Mouse (Mus musculus): ENCODE data around the gene Bcl11a. TPM values are rescaled to one million over a fixed set of nuclear protein-coding genes. Genes with fewer than 3 reads are reported as not detected.

Gene Bcl11a
- polyA plus RNA-seq, 1 experiment, result 4.9 TPM

GRCm38 (mm10) chr11:24084077-24084476, 6.2 kb downstream of the Bcl11a start:
- Histone ChIP-seq H3K27me3 (ENCODE audit: control insufficient read depth) (peaks cover 4% of the 10 kb centered on the region; the same call in 1 of the 2 replicates), H3K4me1 (ENCODE audit: control insufficient read depth) (peaks cover 83% of the 10 kb centered on the region), H3K4me3 (replicated peaks) (peak overlapping the region; percentile 92), H3K9me3 (ENCODE audit: control insufficient read depth, low read length) (no peaks in the 10 kb centered on the region), H3K36me3 (ENCODE audit: control insufficient read depth) (peaks cover 52% of the 10 kb centered on the region)
- TF ChIP-seq TAL1 (IDR thresholded peaks at IDR 0.05; ENCODE audit: low read length) (no peak), GATA1 (IDR thresholded peaks at IDR 0.05; ENCODE audit: low read length) (no peak)

DNA sequence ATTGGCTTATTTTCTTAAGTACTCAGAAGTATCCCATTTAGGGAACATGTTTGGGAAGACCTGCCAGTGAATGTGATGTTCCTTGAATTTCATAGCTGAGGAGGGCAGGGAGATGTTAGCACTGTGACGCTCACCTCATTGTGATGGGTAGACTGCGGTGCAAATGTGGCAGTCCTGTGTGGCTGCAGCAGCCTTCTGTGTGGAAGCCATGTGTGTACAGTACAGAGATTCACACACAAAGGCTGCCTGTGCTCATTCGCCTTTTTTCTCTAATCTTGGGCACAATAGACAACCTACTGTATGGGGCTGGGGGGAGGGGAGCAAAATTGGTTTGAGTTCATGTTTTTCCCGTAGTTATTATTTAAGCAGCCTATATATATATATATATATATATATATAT, 6.7 kb downstream of the Bcl11a start:
- Histone ChIP-seq H3K27me3 (ENCODE audit: control insufficient read depth) (peaks cover 2% of the 10 kb centered on the region; the same call in 1 of the 2 replicates), H3K4me3 (replicated peaks) (no peak overlapping the region), H3K4me1 (ENCODE audit: control insufficient read depth) (peaks cover 85% of the 10 kb centered on the region), H3K9me3 (ENCODE audit: control insufficient read depth, low read length) (no peaks in the 10 kb centered on the region), H3K36me3 (ENCODE audit: control insufficient read depth) (peaks cover 57% of the 10 kb centered on the region)
- no peak for TF ChIP-seq GATA1 (IDR thresholded peaks at IDR 0.05; ENCODE audit: low read length)
- TF ChIP-seq TAL1 (IDR thresholded peaks at IDR 0.05; ENCODE audit: low read length), result no peak

DNA sequence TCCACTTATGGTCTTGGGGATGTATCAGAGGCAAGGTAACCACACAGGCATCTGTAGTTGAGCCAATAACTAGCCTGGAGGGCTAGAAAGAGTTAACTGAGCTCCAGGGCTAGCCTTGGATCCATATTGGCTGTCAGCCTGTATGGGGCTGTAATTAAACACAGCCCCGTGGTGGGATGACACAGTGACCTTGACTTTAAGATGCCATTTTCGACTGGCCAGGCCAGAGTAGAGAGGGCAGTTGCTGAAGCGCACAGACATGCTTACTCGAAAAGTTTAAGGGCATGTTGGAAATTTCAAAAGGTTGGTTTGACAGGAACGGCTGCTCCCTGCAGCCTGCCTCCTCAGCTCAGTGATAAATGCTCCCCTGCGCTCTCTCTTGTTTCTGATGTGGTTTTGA, 8.1 kb downstream of the Bcl11a start:
- no peaks in the 10 kb centered on the region for H3K9me3 ChIP-seq (ENCODE audit: control insufficient read depth, low read length)
- TF ChIP-seq TAL1 (IDR thresholded peaks at IDR 0.05; ENCODE audit: low read length), result no peak
- no peak for TF ChIP-seq GATA1 (IDR thresholded peaks at IDR 0.05; ENCODE audit: low read length)
- peaks cover 82% of the 10 kb centered on the region for H3K4me1 ChIP-seq (ENCODE audit: control insufficient read depth)
- H3K27me3 ChIP-seq (ENCODE audit: control insufficient read depth), result no peaks in the 10 kb centered on the region
- H3K4me3 ChIP-seq (replicated peaks), result no peak overlapping the region
- H3K36me3 ChIP-seq (ENCODE audit: control insufficient read depth), result peaks cover 71% of the 10 kb centered on the region

DNA sequence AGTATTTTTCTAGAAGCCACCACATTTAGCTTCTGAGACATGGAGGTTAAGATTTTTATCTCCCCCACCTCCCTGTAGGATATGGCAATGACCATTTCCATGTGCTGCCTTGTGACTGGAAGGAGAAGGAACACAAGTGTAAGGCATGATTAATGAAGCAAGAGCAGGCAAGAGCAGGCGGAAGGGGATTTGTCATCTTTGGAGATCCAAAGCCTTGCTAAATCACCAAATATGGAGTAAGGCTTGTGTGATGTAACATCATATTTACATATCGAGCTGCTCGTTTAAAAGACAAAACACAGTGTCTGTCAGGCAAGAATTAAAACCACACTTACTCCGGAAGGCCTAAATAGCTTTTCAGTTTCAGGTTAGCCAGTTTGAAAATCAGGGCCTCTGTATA, 9.2 kb downstream of the Bcl11a start:
- Histone ChIP-seq H3K9me3 (ENCODE audit: control insufficient read depth, low read length) (no peaks in the 10 kb centered on the region), H3K36me3 (ENCODE audit: control insufficient read depth) (peaks cover 81% of the 10 kb centered on the region), H3K4me1 (ENCODE audit: control insufficient read depth) (peaks cover 78% of the 10 kb centered on the region), H3K4me3 (replicated peaks) (no peak overlapping the region), H3K27me3 (ENCODE audit: control insufficient read depth) (no peaks in the 10 kb centered on the region)
- TF ChIP-seq TAL1 (IDR thresholded peaks at IDR 0.05; ENCODE audit: low read length) (no peak), GATA1 (IDR thresholded peaks at IDR 0.05; ENCODE audit: low read length) (no peak)

DNA sequence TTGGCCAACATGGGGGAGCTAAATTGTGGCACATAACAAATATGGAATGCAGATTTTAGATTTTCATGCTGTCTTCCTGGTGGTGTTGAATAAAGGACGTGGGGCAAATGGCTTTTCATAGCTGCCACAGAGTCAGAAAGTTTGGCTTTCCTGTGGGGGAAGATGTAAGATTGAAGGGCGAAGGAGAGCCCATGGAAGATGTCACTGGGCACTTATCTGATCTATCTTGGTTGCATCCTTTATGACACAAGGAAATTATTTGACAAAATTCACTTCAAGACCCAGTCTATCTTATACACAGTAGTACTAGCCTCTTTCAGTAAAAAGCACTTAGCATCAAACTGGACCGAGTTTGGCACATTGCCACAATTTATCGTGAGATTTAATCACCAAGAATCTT, 12.6 kb downstream of the Bcl11a start:
- no peak for TF ChIP-seq TAL1 (IDR thresholded peaks at IDR 0.05; ENCODE audit: low read length)
- TF ChIP-seq GATA1 (IDR thresholded peaks at IDR 0.05; ENCODE audit: low read length), result no peak
- Histone ChIP-seq H3K27me3 (ENCODE audit: control insufficient read depth) (no peaks in the 10 kb centered on the region), H3K9me3 (ENCODE audit: control insufficient read depth, low read length) (no peaks in the 10 kb centered on the region), H3K4me3 (replicated peaks) (no peak overlapping the region), H3K36me3 (ENCODE audit: control insufficient read depth) (peaks cover 96% of the 10 kb centered on the region), H3K4me1 (ENCODE audit: control insufficient read depth) (peaks cover 77% of the 10 kb centered on the region)

- peaks cover 94% of the 10 kb centered on the region for H3K36me3 ChIP-seq (ENCODE audit: control insufficient read depth)
- TF ChIP-seq GATA1 (IDR thresholded peaks at IDR 0.05; ENCODE audit: low read length) (no peak), TAL1 (IDR thresholded peaks at IDR 0.05; ENCODE audit: low read length) (no peak)
- no peaks in the 10 kb centered on the region for H3K9me3 ChIP-seq (ENCODE audit: control insufficient read depth, low read length)
- H3K4me1 ChIP-seq (ENCODE audit: control insufficient read depth), result peaks cover 76% of the 10 kb centered on the region
- H3K27me3 ChIP-seq (ENCODE audit: control insufficient read depth), result no peaks in the 10 kb centered on the region
- no peak overlapping the region for H3K4me3 ChIP-seq (replicated peaks)
Measured at GRCm38 (mm10) chr11:24091393-24092080, 13.7 kb downstream of the Bcl11a start.

DNA sequence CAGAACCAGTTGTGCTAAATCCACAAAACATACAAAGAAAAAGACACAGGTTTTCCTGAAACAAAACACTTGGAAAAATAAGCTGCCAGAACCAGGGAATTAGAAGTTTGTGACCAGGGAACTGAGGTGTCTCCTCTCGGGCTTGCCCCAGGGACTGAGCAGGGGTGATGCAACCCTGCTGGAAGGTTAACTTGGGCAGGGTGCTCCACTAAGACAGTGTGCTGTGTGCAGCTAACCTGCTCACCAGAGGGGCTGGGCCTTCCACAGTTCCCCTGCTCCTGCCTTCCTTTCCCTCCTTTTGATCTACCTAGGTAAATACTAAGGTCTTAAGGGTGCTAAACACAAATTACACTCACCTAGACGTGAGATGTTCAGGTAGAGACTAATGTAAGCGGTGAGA, 14.8 kb downstream of the Bcl11a start:
- Histone ChIP-seq H3K9me3 (ENCODE audit: control insufficient read depth, low read length) (no peaks in the 10 kb centered on the region), H3K27me3 (ENCODE audit: control insufficient read depth) (no peaks in the 10 kb centered on the region), H3K4me1 (ENCODE audit: control insufficient read depth) (peaks cover 77% of the 10 kb centered on the region), H3K36me3 (ENCODE audit: control insufficient read depth) (peaks cover 94% of the 10 kb centered on the region), H3K4me3 (replicated peaks) (no peak overlapping the region)
- TF ChIP-seq GATA1 (IDR thresholded peaks at IDR 0.05; ENCODE audit: low read length) (no peak), TAL1 (IDR thresholded peaks at IDR 0.05; ENCODE audit: low read length) (no peak)

DNA sequence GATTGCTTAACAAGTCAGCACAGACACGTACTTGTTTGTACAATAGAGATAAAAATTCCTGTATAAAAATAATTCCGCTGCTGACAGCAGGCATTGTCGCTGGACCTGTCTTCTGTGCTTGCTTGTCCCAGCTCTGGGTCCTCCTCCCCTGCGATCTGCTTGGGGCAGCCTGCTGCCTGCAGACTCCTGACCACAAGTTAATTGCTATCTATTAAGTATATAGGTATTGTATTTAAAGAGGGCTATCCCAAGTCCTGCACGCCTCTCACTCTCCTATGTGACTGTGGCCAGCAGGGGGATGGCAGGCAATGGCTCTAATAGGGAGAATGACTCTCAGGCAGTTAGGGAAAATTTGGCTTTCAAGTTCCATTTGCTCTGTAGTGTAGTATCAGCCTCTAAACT, 16.2 kb downstream of the Bcl11a start:
- peaks cover 91% of the 10 kb centered on the region for H3K36me3 ChIP-seq (ENCODE audit: control insufficient read depth)
- H3K27me3 ChIP-seq (ENCODE audit: control insufficient read depth), result no peaks in the 10 kb centered on the region
- H3K9me3 ChIP-seq (ENCODE audit: control insufficient read depth, low read length), result no peaks in the 10 kb centered on the region
- TF ChIP-seq TAL1 (IDR thresholded peaks at IDR 0.05; ENCODE audit: low read length) (no peak), GATA1 (IDR thresholded peaks at IDR 0.05; ENCODE audit: low read length) (no peak)
- peaks cover 81% of the 10 kb centered on the region for H3K4me1 ChIP-seq (ENCODE audit: control insufficient read depth)
- no peak overlapping the region for H3K4me3 ChIP-seq (replicated peaks)

DNA sequence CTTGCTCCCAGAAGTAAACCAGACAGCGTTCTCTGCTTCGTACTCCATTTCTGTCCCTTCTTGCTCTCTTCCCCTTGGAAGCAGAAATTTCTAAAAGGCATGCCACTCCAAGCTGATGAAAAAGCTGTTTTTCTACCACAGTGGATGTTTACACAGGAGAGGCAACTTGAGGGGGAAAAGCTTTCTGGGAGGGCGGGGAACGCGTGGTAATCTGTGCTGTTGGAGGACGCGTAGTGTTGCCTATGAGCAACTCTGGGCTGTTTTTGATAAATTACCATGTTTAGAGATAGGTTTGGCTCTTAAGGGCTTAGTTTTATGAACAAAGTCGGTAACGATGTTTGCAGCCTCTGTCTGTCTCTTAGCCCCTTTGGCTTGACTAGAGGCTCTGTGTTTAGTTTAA, 17.4 kb downstream of the Bcl11a start:
- H3K4me3 ChIP-seq (replicated peaks), result no peak overlapping the region
- TF ChIP-seq GATA1 (IDR thresholded peaks at IDR 0.05; ENCODE audit: low read length) (no peak), TAL1 (IDR thresholded peaks at IDR 0.05; ENCODE audit: low read length) (no peak)
- peaks cover 86% of the 10 kb centered on the region for H3K36me3 ChIP-seq (ENCODE audit: control insufficient read depth)
- peaks cover 82% of the 10 kb centered on the region for H3K4me1 ChIP-seq (ENCODE audit: control insufficient read depth)
- no peaks in the 10 kb centered on the region for H3K9me3 ChIP-seq (ENCODE audit: control insufficient read depth, low read length)
- H3K27me3 ChIP-seq (ENCODE audit: control insufficient read depth), result no peaks in the 10 kb centered on the region

Data from erythroblast, embryonic 14.5 days (primary cell).